Mouse (Mus musculus) kidney, postnatal 0 days (tissue): ENCODE data around the gene Acsf3. TPM values are rescaled to one million over a fixed set of nuclear protein-coding genes. Genes with fewer than 3 reads are reported as not detected.

Experiments
- ATAC-seq: fragments of 200-750 bp; cut with Nextera tagmentation; replicated peaks from 2 replicates; pipeline ENCODE4 v1.8.0; 2017; ENCODE audit warnings: low read depth, moderate number of reproducible peaks, moderate TSS enrichment, moderate library complexity; ENCODE audit not compliant: low FRiP score
- DNase-seq: peaks from one replicate; pipeline ENCODE4 v3.0.0-alpha.2; 2016; ENCODE audit warnings: low spot score
- H3K27ac ChIP-seq: fragments of 300-500 bp; sonication (generic); 2 replicates; pipeline ENCODE4 v1.5.1; 2014; ENCODE audit warnings: mild to moderate bottlenecking
- H3K27me3 ChIP-seq: fragments of 300-500 bp; sonication (generic); 2 replicates; pipeline ENCODE4 v1.6.1; 2014; ENCODE audit warnings: low read length, mixed read lengths; ENCODE audit not compliant: insufficient read depth
- H3K36me3 ChIP-seq: fragments of 300-500 bp; sonication (generic); 2 replicates; pipeline ENCODE4 v1.6.1; 2014; ENCODE audit warnings: low read length, mixed read lengths; ENCODE audit not compliant: insufficient read depth
- H3K4me1 ChIP-seq: fragments of 300-500 bp; sonication (generic); replicated peaks from 2 replicates; pipeline ENCODE4 v1.6.1; 2014; ENCODE audit warnings: antibody characterized with exemption, low read length, mixed read lengths; ENCODE audit not compliant: insufficient read depth
- H3K4me2 ChIP-seq: fragments of 300-500 bp; sonication (generic); 2 replicates; pipeline ENCODE4 v1.6.1; 2014; ENCODE audit warnings: mild to moderate bottlenecking, low read length, moderate library complexity, mixed read lengths
- H3K4me3 ChIP-seq: fragments of 300-500 bp; sonication (generic); replicated peaks from 2 replicates; pipeline ENCODE4 v1.5.1; 2014; ENCODE audit warnings: low read depth, low read length
- H3K9ac ChIP-seq: fragments of 300-500 bp; sonication (generic); 2 replicates; pipeline ENCODE4 v1.6.1; 2014; ENCODE audit warnings: low read depth, low read length
- H3K9me3 ChIP-seq: fragments of 300-500 bp; sonication (generic); replicated peaks from 2 replicates; pipeline ENCODE4 v1.6.1; 2016; ENCODE audit warnings: low read length, inconsistent platforms, mixed read lengths
- CTCF ChIP-seq: IDR thresholded peaks from 2 replicates; pipeline ENCODE4 v1.5.1; 2016; ENCODE audit warnings: antibody characterized with exemption, low read depth, mild to moderate bottlenecking, moderate library complexity
- WGBS: fragments of 180-500 bp; shearing (Covaris S2); extraction: QIAGEN DNeasy Blood & Tissue Kit; methylation state at CpG from one replicate; pipeline ENCODE4 v1.1.7; 2014; 5-methylcytosine and 5-hydroxymethylcytosine counted together
- polyA plus RNA-seq: library from polyadenylated mRNA; unstranded; fragments of >200 nt; fragmentation: Nextera tagmentation; extraction: Ambion mirVana; gene quantifications from 2 replicates; pipeline ENCODE4 v1.2.1, GENCODE M21; 2015

The Acsf3 gene
- polyA plus RNA-seq, 1 experiment from 2014 or later, result 21.4 TPM

DNA sequence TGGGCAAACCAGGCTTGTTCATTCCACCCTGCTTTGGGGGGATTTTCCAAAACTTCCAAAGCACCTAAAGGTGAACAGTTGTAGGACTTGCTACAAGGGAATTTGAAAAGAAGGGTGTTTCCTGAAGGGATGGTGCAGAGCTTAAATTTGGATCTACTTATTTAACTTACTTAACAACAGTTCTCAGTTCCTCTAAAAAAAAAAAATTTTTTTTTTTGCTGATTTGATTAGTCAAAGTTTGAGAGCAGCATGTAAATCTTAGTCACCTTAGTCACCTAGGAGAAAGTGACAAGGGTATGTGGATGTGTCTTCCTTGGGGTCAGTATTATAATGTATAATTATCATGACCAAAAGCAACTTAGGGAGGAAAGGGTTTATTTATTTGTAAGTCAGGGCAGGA is 16.7 kb upstream of the Acsf3 start:
- Histone ChIP-seq H3K27ac (no peak overlapping the region), H3K4me1 (no peaks in the 10 kb centered on the region), H3K4me3 (no peak overlapping the region), H3K9me3 (no peaks in the 10 kb centered on the region), H3K4me2 (no peak overlapping the region), H3K36me3 (no peaks in the 10 kb centered on the region), H3K9ac (no peak overlapping the region), H3K27me3 (no peaks in the 10 kb centered on the region)
- no peak for DNase-seq
- no peak for TF ChIP-seq CTCF
- ATAC-seq, result no peak

DNA sequence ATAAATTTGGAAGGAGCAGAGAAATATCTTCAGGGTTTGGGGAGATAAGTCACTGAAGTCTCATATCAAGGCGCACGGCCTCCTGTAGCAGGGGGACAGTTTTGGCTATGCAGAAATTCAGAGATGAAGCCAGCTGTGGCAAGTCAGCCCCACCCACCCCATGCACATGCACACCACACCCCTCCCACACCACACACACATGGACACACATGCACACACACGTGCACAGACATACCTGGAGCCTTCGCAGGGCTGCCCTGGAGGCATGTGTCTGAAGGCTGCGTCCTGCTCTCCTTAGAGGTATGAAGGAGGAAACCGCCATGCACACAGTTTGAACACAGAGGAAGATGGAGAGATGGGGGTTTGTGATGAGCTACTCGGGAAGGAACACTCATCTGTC is 15.2 kb upstream of the Acsf3 start:
- ATAC-seq, result no peak
- H3K9me3 ChIP-seq, result no peaks in the 10 kb centered on the region
- H3K4me3 ChIP-seq, result no peak overlapping the region
- TF ChIP-seq CTCF, result no peak
- no peak overlapping the region for H3K4me2 ChIP-seq
- H3K9ac ChIP-seq, result no peak overlapping the region
- H3K27me3 ChIP-seq, result no peaks in the 10 kb centered on the region
- H3K27ac ChIP-seq, result no peak overlapping the region
- H3K4me1 ChIP-seq, result no peaks in the 10 kb centered on the region
- no peaks in the 10 kb centered on the region for H3K36me3 ChIP-seq
- no peak for DNase-seq
- 80% methylated on average over 7 of the region's 7 CpGs for WGBS

- Histone ChIP-seq H3K27me3 (no peaks in the 10 kb centered on the region), H3K27ac (no peak overlapping the region), H3K4me2 (no peak overlapping the region), H3K9ac (no peak overlapping the region), H3K4me3 (no peak overlapping the region), H3K4me1 (no peaks in the 10 kb centered on the region), H3K36me3 (no peaks in the 10 kb centered on the region), H3K9me3 (no peaks in the 10 kb centered on the region)
- WGBS, result 65% methylated on average over 6 of the region's 6 CpGs
- no peak for TF ChIP-seq CTCF
- DNase-seq, result no peak
- ATAC-seq, result no peak
These were observed 14.2 kb upstream of the Acsf3 start for GRCm38 (mm10) chr8:122761109-122761508.

DNA sequence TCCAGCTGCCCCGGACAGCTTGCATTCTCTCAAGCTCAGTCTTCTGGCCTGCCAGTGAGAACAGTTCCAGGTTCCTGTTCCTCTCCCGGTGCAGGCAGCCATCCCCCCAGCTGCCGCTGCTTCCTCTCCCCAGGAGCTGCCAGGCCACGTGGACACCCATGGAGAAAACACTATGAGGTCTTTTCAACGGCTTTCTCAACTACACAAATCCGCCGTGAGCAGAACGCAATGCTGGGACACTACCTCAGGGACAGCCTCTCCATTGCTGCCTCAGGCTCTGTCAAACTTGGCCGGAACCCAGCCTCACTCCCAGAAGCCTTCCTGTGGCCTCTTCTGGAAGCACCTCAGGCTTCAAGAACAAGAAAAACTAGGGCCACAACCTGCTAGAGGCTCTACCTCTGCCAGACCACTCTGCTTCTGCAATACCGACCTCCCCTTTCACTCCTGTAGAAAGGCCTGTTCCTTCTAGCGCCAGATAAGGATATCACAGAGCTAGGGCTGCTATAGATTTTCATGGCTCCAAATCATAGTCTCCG is 12.5 kb upstream of the Acsf3 start:
- Histone ChIP-seq H3K4me3 (no peak overlapping the region), H3K27me3 (no peaks in the 10 kb centered on the region), H3K4me1 (no peaks in the 10 kb centered on the region), H3K27ac (no peak overlapping the region), H3K9me3 (no peaks in the 10 kb centered on the region), H3K4me2 (no peak overlapping the region), H3K36me3 (no peaks in the 10 kb centered on the region), H3K9ac (no peak overlapping the region)
- DNase-seq (no peak), ATAC-seq (no peak)
- 68% methylated on average over 12 of the region's 12 CpGs for WGBS
- no peak for TF ChIP-seq CTCF

DNA sequence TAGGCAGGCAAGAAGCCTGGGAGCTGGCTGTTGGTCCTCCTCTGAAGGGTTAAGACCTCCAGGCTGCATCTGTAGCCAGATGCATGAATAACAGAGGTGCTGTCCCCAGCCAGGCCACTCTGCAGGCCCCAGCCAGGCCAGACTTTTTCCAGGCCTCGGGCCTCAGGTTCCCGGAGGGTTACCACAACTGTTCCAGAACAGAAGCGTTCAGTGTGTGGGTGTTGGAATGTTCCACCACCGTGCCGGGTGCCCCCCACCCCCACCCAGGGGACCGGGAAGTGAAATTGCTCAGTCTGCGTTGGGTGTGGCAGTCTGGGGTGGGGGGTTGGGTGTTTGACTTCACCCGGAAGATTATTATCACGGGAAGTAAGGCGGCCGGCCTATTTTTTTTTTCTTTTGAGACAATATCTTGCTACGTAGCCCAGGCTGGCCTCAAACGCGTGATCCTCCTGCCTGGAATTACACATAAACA is 12.0 kb upstream of the Acsf3 start:
- Histone ChIP-seq H3K4me2 (no peak overlapping the region), H3K9ac (no peak overlapping the region), H3K27ac (no peak overlapping the region), H3K9me3 (no peaks in the 10 kb centered on the region), H3K4me1 (no peaks in the 10 kb centered on the region), H3K27me3 (no peaks in the 10 kb centered on the region), H3K4me3 (no peak overlapping the region), H3K36me3 (no peaks in the 10 kb centered on the region)
- DNase-seq (no peak), ATAC-seq (no peak)
- TF ChIP-seq CTCF, result no peak
- 80% methylated on average over 14 of the region's 14 CpGs for WGBS

GRCm38 (mm10) chr8:122764790-122765474 is 10.4 kb upstream of the Acsf3 start:
- WGBS, result 80% methylated on average over 7 of the region's 7 CpGs
- TF ChIP-seq CTCF, result no peak

More at GRCm38 (mm10) chr8:122764790-122765474, 10.4 kb upstream of the Acsf3 start:
- H3K4me3 ChIP-seq, result no peak overlapping the region
- no peak overlapping the region for H3K4me2 ChIP-seq
- H3K9ac ChIP-seq, result no peak overlapping the region
- no peaks in the 10 kb centered on the region for H3K36me3 ChIP-seq
- no peaks in the 10 kb centered on the region for H3K27me3 ChIP-seq
- DNase-seq, result no peak
- H3K9me3 ChIP-seq, result no peaks in the 10 kb centered on the region
- no peaks in the 10 kb centered on the region for H3K4me1 ChIP-seq
- H3K27ac ChIP-seq, result no peak overlapping the region
- ATAC-seq, result no peak
